Mouse (Mus musculus) CH12.LX (cell line): Measurements from ENCODE around the gene Fam78b. TPM values are rescaled to one million over a fixed set of nuclear protein-coding genes. Genes with fewer than 3 reads are reported as not detected.
A peak's percentile ranks its signal among the peaks of the same experiment; 100 is the strongest.

Experiments
- DNase-seq: peaks from one replicate; pipeline ENCODE4 v3.0.0-alpha.2; 2013; ENCODE audit errors: extremely low read depth
- H3K27ac ChIP-seq: 2 replicates; pipeline ENCODE4 v1.5.1; 2012; ENCODE audit warnings: low read depth, mild to moderate bottlenecking, control low read depth, moderate library complexity; ENCODE audit not compliant: insufficient read depth
- H3K27me3 ChIP-seq: replicated peaks from 2 replicates; pipeline ENCODE3; 2012; ENCODE audit warnings: inconsistent platforms
- H3K36me3 ChIP-seq, 2 experiments: replicated peaks in 1 of 2; 2 replicates each; pipeline versions ENCODE3 to v1.6.1; 2012; ENCODE audit warnings: inconsistent platforms in 1 of 2, low read length in 1 of 2, mild to moderate bottlenecking in 1 of 2, mixed read lengths in 1 of 2, moderate library complexity in 1 of 2; ENCODE audit not compliant: control insufficient read depth in 1 of 2, insufficient read depth in 1 of 2
- H3K4me1 ChIP-seq, 2 experiments: 2 replicates each; pipeline ENCODE4 v1.6.1; 2012; ENCODE audit warnings: inconsistent platforms in 1 of 2, moderate library complexity in 1 of 2; ENCODE audit not compliant: insufficient read depth in 2 of 2, control insufficient read depth in 1 of 2
- H3K4me2 ChIP-seq: 2 replicates; pipeline ENCODE4 v1.6.1; 2012; ENCODE audit warnings: low read depth, mild to moderate bottlenecking, control low read depth; ENCODE audit not compliant: poor library complexity, insufficient read depth, severe bottlenecking
- H3K4me3 ChIP-seq, 3 experiments: fragments of 150-350 bp in 1 of 3; sonication (generic) in 1 of 3; replicated peaks in 1 of 3; 2 replicates each; pipeline versions ENCODE3 to v1.5.1; 2011 to 2012; ENCODE audit warnings: low read depth in 2 of 3, low read length in 2 of 3, mild to moderate bottlenecking in 2 of 3, moderate library complexity in 2 of 3, control low read depth in 1 of 3, improper control_type of control experiment in 1 of 3, inconsistent platforms in 1 of 3, mixed read lengths in 1 of 3; ENCODE audit not compliant: poor library complexity in 1 of 3
- H3K79me2 ChIP-seq: replicated peaks from 2 replicates; pipeline ENCODE4 v1.6.1; 2012; ENCODE audit warnings: mild to moderate bottlenecking, moderate library complexity; ENCODE audit not compliant: control insufficient read depth, poor library complexity, insufficient read depth, severe bottlenecking; ENCODE audit errors: extremely low read depth
- H3K9ac ChIP-seq: 2 replicates; pipeline ENCODE4 v1.6.1; 2012; ENCODE audit warnings: low read depth, mild to moderate bottlenecking, control low read depth, moderate library complexity; ENCODE audit not compliant: insufficient read depth
- H3K9me3 ChIP-seq: replicated peaks from 2 replicates; pipeline ENCODE3; 2012; ENCODE audit warnings: low read length, inconsistent platforms, mixed read lengths
- BHLHE40 ChIP-seq: IDR thresholded peaks from 2 replicates; pipeline ENCODE4 v1.6.1; 2011; ENCODE audit warnings: mild to moderate bottlenecking, low read depth, low read length, improper control_type of control experiment
- CHD2 ChIP-seq: IDR thresholded peaks from 2 replicates; pipeline ENCODE4 v1.6.1; 2011; ENCODE audit warnings: low read length, improper control_type of control experiment
- E2F4 ChIP-seq: IDR thresholded peaks from 2 replicates; pipeline ENCODE4 v1.6.1; 2011; ENCODE audit warnings: low read depth, low read length, improper control_type of control experiment; ENCODE audit not compliant: insufficient replicate concordance
- EP300 ChIP-seq: IDR thresholded peaks from 2 replicates; pipeline ENCODE4 v1.6.1; 2011; ENCODE audit warnings: low read length, improper control_type of control experiment
- ETS1 ChIP-seq: conservative IDR thresholded peaks from 2 replicates; pipeline ENCODE4 v1.6.1; 2012; ENCODE audit warnings: low read depth, mild to moderate bottlenecking, inconsistent platforms, low read length, improper control_type of control experiment, moderate library complexity
- JUND ChIP-seq: conservative IDR thresholded peaks from 2 replicates; pipeline ENCODE4 v1.6.1; 2011; ENCODE audit warnings: low read depth, low read length, improper control_type of control experiment
- KAT2A ChIP-seq: IDR thresholded peaks from 2 replicates; pipeline ENCODE4 v1.6.1; 2012; ENCODE audit warnings: low read length, improper control_type of control experiment, inconsistent platforms; ENCODE audit not compliant: insufficient replicate concordance
- MAZ ChIP-seq: IDR thresholded peaks from 2 replicates; pipeline ENCODE4 v1.6.1; 2012; ENCODE audit warnings: low read depth, mild to moderate bottlenecking, inconsistent platforms, low read length, improper control_type of control experiment, moderate library complexity
- MEF2A ChIP-seq: IDR thresholded peaks from 2 replicates; pipeline ENCODE4 v1.6.1; 2014; ENCODE audit warnings: low read depth, mild to moderate bottlenecking, inconsistent platforms, low read length, improper control_type of control experiment, borderline replicate concordance
- MXI1 ChIP-seq: IDR thresholded peaks from 2 replicates; pipeline ENCODE4 v1.6.1; 2011; ENCODE audit warnings: mild to moderate bottlenecking, low read depth, low read length, improper control_type of control experiment
- MYC ChIP-seq: IDR thresholded peaks from 2 replicates; pipeline ENCODE4 v1.6.1; 2011; ENCODE audit warnings: low read depth, mild to moderate bottlenecking, improper control_type of control experiment, low read length
- POLR2A ChIP-seq: IDR thresholded peaks from 2 replicates; pipeline ENCODE4 v1.6.1; 2011; ENCODE audit warnings: low read depth, mild to moderate bottlenecking, improper control_type of control experiment, low read length
- TBP ChIP-seq: conservative IDR thresholded peaks from 2 replicates; pipeline ENCODE4 v1.6.1; 2011; ENCODE audit warnings: low read depth, low read length, improper control_type of control experiment
- USF2 ChIP-seq: conservative IDR thresholded peaks from 2 replicates; pipeline ENCODE4 v1.6.1; 2011; ENCODE audit warnings: low read depth, low read length, improper control_type of control experiment
- ZNF384 ChIP-seq: IDR thresholded peaks from 2 replicates; pipeline ENCODE4 v1.6.1; 2012; ENCODE audit warnings: low read depth, low read length, improper control_type of control experiment, inconsistent platforms
- dilution Hi-C: fragments of 300-500 bp; cut with MboI; formaldehyde crosslinking; loops from 2 replicates; pipeline ENCODE4 v1.14.3; 2020; ENCODE audit warnings: low sequenced_read_pairs; ENCODE audit not compliant: extremely low pct_unique_long_range_greater_than_20kb, extremely low pct_ligation_motif_present
- in situ Hi-C: fragments of 300-500 bp; cut with MboI; formaldehyde crosslinking; loops from 3 replicates; pipeline ENCODE4 v1.14.3; 2019; ENCODE audit warnings: low sequenced_read_pairs, low pct_ligation_motif_present, low pct_unique_long_range_greater_than_20kb, mixed read lengths
- polyA plus RNA-seq: library from polyadenylated mRNA; unstranded; fragments of >175 nt; gene quantifications from 2 replicates; pipeline ENCODE4 v1.2.1, GENCODE M21; 2012; ENCODE audit warnings: low read depth; ENCODE audit not compliant: insufficient read length
- total RNA-seq, 2 experiments: library from RNA; depleted of rRNA; stranded (reverse); fragments of 300-350 nt in 1 of 2; fragments of >200 nt in 1 of 2; gene quantifications; 2 replicates each; pipeline ENCODE4 v1.2.3; 2012 to 2014

The Fam78b gene
- total and polyA plus RNA-seq, 3 experiments = not detected

- in situ Hi-C loops = no loop called here
- H3K79me2 ChIP-seq = no peaks in the 10 kb centered on the region
Measured at GRCm38 (mm10) chr1:167098741-167099140, 97.5 kb downstream of the Fam78b start.

DNA sequence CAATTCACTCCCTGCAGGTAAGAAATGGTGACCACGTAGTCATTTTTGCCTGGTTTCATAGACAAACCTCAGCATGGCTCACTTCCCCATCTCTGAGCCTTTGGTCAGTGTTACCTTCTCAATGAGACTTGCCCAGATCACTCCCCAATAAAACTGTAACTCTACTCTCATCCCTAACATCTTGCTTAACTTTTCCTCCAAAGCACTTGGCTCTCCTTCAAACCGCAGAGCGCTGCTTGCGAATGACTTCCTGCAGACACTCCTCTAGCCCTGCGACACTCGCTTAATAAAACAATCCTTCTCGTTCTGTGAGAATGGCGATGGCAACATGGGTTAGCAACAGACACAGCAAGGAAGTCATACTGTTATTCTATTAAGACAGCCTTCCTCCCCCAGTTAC is 100.8 kb downstream of the Fam78b start:
- no peak for DNase-seq
- Histone ChIP-seq H3K9ac (no peak overlapping the region), H3K9me3 (no peaks in the 10 kb centered on the region), H3K4me2 (peak overlapping the region; percentile 16; the same call in 1 of the 2 replicates), H3K4me1 (no peaks in the 10 kb centered on the region), H3K4me3 (no peak overlapping the region), H3K27me3 (peaks cover 64% of the 10 kb centered on the region), H3K79me2 (no peaks in the 10 kb centered on the region)
- in situ Hi-C loops = no loop called here
- TF ChIP-seq BHLHE40 (no peak), CHD2 (no peak), E2F4 (no peak), JUND (no peak), MYC (no peak), USF2 (no peak), MAZ (no peak), TBP (no peak)
- TF ChIP-seq, all 38 proteins: peak for 0
- H3K36me3 ChIP-seq = no peaks in the 10 kb centered on the region
- no peak overlapping the region for H3K27ac ChIP-seq
- dilution Hi-C loops = no loop called here

More at GRCm38 (mm10) chr1:167098741-167099140, 97.5 kb downstream of the Fam78b start:
- dilution Hi-C loops = no loop called here
- no peaks in the 10 kb centered on the region for H3K36me3 ChIP-seq
- H3K4me3 ChIP-seq = no peak overlapping the region
- H3K4me2 ChIP-seq = no peak overlapping the region
- H3K27ac ChIP-seq = no peak overlapping the region
- peaks cover 65% of the 10 kb centered on the region for H3K27me3 ChIP-seq
- no peaks in the 10 kb centered on the region for H3K9me3 ChIP-seq
- H3K4me1 ChIP-seq = no peaks in the 10 kb centered on the region
- DNase-seq = no peak
- TF ChIP-seq MEF2A (no peak), MXI1 (no peak)
- TF ChIP-seq, all 38 proteins: peak for 0
- H3K9ac ChIP-seq = no peak overlapping the region

- no peak overlapping the region for H3K4me3 ChIP-seq
- dilution Hi-C loops = no loop called here
- no peaks in the 10 kb centered on the region for H3K9me3 ChIP-seq
- TF ChIP-seq MEF2A (no peak), USF2 (no peak), ETS1 (no peak), KAT2A (no peak), ZNF384 (no peak), CHD2 (no peak), TBP (no peak), POLR2A (no peak), EP300 (no peak)
- TF ChIP-seq, all 38 proteins: peak for 0
- no peaks in the 10 kb centered on the region for H3K79me2 ChIP-seq
- H3K4me2 ChIP-seq = peak overlapping the region; percentile 22
- no peaks in the 10 kb centered on the region for H3K4me1 ChIP-seq
- peaks cover 66% of the 10 kb centered on the region for H3K27me3 ChIP-seq
- no peak for DNase-seq
- no peaks in the 10 kb centered on the region for H3K36me3 ChIP-seq
- H3K27ac ChIP-seq = no peak overlapping the region
- in situ Hi-C loops = no loop called here
- H3K9ac ChIP-seq = no peak overlapping the region
Measured at GRCm38 (mm10) chr1:167102566-167102965, 101.3 kb downstream of the Fam78b start.
